Mouse (Mus musculus) 3T3-L1 (cell line): ENCODE measurements around the gene Kif6.

Source experiments
- DNase-seq: peaks from one replicate; pipeline ENCODE4 v3.0.0-alpha.2; 2015; ENCODE audit warnings: low read depth, low spot score

Gene Kif6

DNA sequence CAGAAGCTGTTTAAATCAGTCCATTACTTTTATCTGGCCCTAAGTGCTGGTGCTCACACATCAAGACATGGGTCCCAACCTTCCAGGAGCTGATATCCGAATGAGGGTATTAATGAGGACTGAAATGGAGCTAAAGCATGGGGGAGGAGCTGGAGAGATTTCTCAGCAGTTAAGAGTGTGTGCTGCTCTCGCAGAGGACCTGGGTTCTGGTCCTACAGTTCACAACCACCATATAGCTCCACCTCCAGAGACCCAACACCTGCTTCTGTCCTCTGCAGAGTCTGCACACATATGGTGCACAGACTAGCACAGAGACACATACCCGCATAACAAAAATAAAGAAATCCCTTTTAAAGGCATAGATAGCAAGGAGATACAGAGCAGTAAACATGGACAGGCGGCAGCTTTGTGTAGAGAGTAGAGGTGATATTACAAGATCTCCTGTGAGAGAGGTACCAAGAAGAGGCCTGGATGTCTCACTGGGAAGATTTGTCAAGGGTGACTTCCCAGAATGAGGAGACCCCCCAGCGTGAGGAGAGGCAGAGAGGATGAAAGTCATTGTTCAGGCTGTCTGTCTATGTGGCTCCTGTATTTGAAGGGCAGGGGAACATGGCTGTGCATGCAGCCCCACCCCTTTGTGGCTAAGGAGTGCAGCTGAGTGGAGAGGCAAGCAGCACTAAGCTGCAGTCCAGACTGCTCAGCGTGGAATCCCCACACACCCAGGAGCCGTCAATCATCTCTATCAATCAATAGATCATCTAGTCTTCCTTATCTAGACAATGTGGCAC is 173.4 kb downstream of the Kif6 start:
- no peak for DNase-seq

DNA sequence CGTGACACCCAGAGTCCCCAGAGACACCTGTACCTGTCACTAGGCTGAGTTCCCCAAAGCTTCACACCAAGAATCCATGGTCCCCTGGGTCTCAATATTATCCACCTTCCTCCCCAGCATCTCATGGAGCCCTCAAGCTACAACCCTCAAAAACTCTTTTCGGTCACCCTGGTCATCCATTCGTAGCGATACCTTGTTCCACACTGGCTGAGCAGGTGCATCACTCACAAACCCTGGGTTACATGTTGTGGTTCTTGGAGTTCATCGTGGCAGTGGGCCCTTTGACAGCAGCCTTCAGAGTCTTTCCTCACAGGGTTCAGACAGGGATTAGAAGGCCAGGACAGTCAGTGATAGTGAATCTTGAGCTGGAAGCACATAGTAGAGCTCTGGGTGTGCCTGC is 176.6 kb downstream of the Kif6 start:
- no peak for DNase-seq

DNA sequence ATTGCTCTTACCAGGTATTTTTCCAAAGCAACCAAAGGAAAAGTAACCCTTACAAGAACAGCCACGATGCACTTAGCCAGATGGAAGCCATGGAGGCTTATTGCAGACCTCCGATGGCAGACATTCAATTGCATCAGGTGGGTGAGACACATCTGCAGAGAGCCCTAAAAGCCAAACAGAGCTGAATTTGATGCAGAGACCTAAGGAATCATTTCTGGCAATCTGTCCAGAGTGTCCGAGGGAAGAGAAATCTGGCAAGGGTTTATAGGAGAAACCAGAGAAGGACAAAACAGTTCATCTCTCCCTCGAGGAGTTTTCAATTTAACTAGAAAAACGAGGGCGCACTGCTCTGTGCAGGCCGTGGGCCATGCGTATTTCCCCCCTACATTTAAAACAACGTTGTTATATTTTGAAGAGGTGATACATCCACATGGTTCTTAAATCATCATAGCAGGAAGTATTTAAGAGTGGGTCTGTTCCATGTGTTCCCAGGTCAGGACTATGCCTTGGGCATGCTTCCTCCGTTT is 177.3 kb downstream of the Kif6 start:
- DNase-seq, result no peak

DNA sequence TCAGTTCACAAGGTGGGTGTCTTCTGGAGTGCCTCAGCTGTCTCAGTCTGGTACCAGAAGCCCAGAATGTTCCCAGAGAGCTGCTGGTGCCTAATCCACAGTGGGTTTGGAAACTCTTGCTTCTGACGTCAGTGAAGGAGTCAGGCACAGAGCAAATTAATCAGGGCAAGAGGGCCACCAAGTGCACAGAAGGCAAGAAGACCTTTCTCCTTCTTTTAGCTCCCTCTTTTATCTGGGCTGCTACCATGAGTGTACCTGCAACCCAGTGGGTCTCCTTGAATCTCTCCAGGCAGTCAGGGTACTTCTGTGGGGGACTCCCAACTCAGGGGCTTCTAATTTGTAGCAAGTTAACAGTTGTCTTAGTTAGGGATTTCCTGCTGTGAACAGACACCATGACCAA is 178.0 kb downstream of the Kif6 start:
- DNase-seq, result no peak

DNA sequence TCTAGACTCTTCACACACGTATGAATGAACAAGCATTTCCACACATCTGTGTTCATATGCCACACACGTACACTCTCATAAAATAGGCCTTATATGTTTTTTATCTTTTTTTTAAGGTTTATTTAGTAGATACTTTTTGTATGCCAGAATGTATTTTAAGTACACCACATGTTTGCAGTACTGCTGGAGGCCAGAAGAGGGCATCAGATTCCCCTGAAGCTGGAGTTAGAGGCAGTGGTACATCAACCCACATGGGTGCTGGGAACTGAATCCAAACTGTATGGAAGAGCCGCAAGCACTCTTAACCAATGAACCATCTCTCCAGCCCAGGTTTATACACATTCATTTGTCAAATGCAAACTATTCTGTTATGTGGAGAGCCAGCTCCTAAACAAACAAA is 179.0 kb downstream of the Kif6 start:
- no peak for DNase-seq

DNA sequence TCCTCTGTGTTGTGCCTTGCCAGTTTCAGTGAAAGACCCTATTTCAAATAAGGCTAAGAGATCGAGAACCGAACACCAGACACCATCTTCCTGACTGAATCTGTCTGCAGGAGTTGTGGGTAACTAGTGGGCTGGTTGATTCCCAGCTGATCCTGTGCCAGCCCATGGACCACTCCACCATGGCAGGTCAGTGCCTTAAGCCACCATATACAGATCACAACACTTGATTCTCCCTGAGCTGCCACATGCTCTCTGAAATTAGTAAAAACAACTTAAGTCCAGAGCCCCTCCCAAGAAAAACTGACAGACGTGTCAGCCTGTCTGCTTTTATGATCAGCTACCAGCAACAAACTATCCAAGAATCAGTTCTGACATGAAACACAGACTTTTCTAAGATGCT is 180.3 kb downstream of the Kif6 start:
- DNase-seq, result no peak

DNA sequence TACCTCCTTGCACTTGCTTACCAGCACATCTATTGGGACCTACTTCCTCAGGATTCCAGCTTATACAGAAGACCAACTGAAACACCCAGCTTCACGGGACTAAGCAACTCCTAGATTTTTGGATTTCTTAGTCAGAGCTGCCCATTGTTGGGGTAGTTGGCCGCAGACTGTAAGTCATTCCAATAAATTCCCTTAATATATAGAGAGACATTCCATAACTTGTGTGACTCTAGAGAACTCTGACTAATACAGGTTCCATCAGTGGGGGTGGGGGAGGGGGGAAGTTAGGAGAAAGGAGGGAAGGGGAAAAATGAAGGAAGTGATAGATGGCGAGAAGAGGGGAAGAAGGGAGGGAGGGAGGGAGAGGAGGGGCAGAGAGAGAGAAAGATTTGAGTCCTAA is 181.2 kb downstream of the Kif6 start:
- DNase-seq, result peak; percentile 25

DNA sequence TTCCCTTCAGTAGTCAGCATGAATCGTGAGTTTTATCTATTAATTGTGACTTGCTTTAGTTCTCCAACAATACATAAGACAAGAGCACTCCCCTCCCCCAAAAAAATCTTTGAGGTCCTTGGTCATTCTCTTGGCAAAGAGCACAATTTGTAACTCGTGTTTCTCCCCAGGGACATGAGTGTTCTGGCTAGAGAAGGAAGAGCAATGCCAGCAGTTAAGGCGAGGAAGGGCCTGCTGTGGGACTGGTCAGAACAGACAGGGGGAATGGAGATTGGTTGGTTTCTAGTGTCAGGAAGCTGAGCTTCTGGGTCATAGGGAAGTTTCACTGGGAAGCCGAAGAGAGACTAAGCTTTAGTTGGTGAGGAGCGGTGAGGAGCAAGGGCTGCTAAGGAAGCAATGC is 184.2 kb downstream of the Kif6 start:
- peak; percentile 83 for DNase-seq

DNA sequence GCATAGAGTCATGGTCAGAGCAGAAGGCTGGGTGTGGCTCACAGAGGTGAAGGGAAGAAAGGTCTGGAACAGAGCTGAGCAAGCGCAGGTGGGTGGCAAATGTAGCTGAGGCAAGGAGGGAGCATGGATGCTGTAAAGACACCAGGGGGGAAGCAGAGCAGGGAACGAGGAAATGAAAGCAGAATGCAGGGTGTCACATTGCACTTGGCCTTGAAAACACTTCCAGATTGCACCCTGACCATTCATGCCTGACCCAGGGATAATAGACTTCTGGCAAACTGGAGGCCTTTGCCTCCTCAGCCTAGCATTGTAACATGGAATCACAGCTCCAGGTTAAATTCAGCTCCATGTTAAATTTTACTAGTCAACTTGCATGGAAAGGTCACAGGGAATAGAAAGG is 185.2 kb downstream of the Kif6 start:
- no peak for DNase-seq

DNA sequence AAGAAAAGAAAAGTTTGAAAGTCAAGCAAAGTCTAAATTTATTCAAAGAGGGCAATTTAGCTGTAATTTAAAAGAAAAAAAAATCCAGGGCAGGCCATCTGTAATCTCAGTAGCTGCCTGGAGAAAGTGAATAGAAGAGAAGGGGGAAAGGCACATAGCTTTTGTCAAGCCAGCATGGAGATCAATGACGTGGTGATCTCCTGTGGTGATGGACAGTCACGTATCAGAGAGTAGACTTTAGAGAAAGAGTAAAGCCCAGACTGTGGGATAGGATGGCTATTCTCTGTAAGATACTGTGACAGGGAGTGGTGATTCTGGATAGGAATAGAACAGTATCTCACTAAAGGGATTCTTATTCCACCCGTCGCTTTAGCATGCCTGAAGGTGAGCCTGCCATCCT is 192.5 kb downstream of the Kif6 start:
- DNase-seq, result no peak

DNA sequence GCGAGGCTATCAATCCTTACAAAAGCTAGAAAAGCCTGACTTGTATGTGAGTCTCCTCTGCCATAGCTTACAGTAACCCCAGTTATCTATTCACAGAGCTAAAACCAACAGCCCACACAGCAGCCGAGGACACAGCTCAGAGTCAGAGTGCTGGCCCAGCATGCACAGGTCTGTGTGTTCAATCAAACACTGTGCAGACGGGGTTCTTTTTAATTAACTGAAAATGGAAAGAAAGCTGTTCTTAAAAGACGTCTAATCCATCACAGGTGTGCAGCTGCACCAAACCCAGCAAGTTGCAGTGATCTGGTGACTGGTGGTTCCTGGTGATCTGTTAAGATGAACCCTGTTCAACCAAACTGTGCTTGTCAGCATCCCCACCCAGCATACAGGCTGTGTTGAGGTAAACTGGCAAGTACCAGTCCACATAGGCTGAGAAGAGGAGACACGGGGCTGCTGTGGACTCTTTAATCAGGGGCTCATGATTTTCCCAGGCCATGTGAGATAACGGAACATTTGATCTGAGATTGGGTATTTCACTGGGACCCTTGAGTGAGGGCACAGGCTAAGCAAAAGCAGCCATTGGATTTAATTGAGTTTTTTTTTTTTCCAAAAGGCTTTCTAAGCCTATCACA is 193.9 kb downstream of the Kif6 start:
- no peak for DNase-seq

DNA sequence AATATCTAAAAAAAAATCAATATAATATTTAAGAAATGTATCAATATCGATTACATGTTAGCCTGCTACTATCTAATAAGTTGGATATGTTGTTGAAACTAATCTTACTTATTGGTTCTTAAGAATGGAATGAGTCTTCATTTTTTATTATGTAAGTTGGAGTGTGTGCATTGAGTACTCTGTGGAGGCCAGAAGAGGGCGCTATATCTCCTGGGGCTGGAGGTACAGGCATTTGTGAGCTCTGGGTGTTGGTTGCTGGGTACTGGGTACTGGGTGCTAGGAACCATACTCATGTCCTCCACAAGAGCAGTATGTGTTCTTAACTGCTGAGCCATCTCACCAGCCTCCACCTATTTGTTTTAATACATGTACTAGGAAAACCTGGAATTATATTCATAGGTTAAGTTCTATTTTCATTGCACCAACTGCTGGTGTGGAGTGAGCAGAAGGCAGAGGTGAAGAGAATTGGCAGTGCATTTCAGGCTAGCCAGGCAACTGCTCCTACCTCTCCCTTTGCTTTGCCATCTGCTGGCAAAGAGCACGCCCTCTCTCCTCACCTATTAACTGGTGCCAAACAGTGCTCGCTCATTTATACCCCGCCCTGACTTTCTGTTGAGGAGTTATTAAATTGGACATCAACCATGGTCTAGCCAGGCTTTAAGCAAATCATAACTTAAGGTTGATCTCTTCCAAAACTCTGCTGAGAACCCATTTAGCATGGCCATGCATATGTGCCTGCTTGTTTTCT is 199.1 kb downstream of the Kif6 start:
- no peak for DNase-seq

DNA sequence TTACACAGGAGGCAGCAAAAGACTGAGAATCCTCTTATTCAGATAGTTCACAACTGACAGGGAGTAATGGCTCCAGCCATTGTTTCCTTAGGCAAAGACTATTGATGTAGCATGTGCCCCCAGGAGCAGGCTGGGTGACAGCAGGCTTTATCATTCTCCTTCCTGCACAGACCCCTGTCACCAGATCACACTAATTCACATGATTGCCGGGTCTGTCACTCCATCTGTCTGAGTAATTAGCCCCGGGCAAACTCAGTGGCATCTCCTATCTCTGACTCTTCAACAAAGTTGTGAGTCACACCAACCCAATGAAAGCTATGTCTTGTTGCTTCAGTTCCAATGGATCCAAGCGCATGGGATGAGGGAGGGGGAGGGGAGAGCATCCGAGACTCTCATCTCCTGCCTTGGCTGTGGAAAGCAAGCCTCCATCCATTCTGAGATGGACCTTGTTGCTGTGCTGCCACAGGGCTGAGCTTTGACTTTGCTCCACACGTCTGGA is 201.2 kb downstream of the Kif6 start:
- peak; percentile 92 for DNase-seq

DNA sequence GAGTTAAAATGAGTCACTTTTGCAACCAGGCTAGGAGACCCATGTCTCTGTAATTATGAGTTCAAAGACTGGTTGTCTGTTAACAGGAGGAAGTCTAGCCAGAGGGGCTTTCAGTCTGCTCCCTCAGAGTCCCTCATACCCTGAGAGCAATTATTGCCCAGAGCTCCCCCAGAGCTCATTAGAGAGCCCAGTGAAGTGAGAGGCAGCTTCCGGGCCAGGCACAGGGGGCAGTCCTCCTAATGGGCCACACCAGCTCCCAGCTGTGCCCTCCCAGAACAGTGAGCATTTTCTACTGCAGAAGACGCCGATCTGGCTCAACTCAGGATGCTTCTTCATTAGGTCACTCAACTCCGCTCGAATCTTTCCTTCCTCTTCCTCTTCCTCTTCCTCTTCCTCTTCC is 201.8 kb downstream of the Kif6 start:
- no peak for DNase-seq

DNA sequence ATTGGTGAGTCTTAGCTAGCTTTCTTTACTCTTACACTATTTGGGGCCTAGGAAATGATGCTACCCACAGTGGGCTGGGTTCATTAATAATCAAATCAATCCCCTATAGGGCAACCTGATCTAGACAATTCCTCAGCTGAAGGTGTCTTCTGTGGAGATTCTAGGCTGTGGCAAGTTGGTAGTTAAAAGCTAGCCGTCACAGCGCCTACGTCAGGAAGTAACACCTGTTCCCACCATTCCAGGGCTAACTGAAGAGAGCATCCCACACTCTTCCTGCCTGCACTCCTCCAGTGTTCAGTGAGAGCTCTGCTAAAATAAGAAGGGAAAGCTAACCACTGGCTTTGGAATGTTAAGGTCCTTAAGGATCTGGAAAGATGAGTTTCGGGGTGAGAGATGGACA is 205.3 kb downstream of the Kif6 start:
- no peak for DNase-seq

DNA sequence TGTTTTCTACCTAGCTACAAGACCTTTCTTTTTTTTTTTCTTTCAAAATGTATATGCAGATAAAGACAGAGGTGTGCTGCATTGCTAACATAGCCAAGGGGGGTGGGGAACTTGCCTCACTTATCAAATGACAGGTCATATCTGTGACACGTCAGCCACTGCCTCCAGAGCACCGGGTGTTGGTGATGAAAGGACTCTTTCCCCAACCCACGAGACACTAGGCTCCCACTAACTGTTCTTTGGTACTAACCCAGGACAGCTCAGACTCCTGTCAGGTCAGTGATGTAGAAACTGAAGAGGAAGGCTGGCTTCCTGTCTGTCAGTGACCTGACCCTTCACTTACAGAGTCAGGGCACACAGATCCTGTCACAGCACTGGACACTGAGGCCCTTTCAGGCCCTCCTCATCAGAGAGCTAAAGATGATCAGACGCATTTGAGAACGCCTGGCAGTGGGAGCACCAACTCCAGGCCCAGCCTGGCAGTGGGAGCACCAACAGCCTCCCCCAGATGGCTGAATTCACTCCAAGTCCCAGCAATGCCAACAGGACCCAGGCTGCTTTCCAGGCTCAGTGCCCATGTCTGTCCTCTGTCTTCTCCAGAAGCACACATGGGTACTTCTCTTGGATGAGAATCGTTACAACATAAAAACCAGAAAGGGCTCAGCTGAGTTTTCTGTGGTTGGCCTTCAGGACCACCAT is 209.4 kb downstream of the Kif6 start:
- DNase-seq, result peak; percentile 21

DNA sequence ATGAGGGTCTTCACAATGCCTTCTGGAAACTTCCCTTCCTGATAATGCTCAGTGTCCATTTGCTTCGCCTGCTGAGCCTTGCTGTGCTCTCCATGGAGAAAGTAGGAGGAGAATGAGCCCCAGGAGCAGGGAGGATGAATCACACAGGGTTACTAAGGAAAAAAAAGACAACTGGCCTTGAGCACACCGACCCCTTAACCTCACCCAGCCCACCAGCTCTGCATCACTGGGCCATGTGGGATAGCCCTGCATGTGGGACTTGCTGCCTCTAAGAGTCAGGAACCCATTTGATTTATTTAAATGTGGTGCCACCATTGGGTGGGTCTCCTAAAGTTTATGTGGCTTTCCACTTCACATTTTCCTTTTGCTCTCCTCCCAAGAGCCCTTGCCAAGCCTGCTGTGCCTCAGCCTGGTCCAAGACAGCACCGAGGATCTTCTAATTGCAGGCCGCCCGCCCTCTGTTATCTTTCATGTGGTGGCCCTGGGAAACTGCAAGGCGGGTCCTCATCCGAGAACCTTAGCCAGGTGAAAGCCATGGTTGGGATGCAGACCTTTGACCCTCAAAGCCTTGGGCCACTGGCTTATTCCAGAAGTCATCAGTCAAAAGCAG is 210.0 kb downstream of the Kif6 start:
- DNase-seq, result peak; percentile 59

DNA sequence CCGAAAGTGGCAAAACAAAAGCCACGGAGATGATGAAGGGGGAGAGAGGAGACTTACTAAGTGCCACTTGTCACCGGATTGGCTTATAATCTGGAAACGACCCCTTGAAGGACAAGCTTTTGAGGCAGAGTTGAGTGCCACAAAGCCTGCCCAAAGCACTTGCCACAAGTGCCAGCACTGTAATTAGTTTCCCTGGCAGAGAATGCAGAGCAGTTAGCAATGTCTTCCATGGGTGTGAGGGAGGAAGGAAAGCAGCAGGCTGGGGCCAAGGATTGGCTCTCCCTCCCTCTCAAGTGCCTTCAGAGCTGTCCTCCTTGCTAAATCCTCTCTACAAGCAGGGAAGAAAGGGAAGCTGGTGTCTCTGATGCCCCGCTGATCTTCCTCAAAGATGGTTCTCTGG is 210.9 kb downstream of the Kif6 start:
- no peak for DNase-seq

DNA sequence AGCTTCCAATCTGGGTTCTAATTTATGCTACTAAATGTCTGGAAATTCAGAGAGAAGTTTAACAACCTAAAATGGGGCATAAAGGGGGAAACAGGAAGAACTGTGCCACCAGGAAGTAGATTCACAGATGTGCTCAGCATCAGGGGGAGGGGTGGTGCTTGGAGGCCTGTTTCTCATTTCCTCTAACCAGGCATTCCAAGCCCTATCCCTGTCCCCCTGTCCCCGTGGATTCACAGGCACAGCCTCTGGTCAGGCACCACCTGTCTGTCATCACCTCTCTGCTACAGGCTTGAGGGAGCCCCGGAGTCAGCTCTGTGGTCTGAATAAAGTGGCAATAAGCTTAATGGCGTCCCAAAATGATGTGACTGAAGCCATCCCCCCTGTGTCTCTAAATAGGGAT is 216.8 kb downstream of the Kif6 start:
- no peak for DNase-seq

DNA sequence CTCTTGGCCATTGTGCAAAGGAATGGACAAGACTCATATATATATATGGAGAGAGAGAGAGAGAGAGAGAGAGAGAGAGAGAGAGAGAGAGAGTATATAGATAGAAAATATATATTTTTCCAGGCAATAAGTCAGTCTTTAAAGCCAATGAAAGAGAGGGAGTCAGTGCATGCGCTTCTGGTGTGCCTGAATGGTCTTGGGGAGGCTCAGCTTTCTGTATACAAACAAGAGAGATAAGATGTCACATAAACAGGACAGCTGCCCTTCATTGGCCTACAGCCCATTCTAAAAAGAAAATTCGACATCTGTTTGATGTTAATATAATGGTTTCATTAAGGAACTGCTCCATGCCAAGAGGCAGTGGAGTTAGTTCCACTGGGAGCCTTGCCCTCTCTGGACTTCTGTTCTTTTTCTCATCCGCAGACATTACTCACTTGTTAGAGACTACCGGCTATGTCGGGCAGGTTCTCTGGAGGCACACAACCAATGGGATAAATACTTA is 219.2 kb downstream of the Kif6 start:
- no peak for DNase-seq

DNA sequence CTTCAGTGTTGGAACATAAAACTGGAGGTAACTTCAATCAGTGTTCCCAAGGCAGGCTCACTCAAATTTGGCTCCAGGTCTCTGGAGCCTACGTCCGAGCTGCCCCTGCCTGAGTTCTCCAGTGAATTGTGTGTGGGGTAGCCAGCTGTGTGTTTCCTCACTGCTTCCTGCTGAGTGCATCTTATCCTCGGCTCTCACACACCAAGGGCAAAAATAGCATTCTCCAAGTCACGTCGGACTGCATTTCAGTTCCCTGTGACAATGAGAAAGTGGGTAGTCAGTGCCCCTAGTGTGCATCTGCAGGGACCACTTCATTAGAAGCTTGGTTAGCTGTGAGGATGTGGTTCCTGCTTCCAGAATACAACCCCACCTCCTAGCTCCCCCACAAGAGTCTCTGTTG is 222.5 kb downstream of the Kif6 start:
- DNase-seq, result no peak
